Mouse (Mus musculus): ENCODE data around the gene Cabp1.

Cabp1 gene

GRCm38 (mm10) chr5:115193669-115194625 is at the start of gene Cabp1:
Cabp1 (minus strand) TSS chr5:115194381.
- no peak for DNase-seq (ENCODE audit: low read depth, low spot score)

- DNase-seq (ENCODE audit: low read depth, low spot score): no peak
Observed at GRCm38 (mm10) chr5:115240191-115240590, 46.0 kb upstream of the Cabp1 start.

DNA sequence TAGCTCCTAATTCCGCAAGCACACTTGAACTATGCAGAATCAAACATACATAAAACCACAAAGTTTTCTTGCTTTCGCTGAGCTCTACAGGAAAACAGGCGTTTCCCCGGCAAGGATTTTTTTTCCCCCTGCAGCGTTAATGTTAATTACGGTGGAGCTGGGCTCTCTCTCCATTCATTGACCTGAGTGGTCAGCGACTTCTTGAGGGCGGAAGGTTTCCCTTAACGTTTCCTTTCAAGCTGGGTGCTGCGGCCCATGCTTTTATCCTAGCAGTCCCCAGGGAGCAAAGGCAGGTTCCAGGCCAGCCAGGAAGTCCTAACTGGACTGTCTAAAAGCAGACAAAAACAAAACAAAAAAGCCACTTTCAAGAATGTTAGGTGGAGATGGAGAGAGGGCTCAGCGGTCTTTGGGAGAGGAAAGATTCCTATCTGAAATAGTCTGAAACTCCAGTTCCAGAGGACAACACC is 44.6 kb upstream of the Cabp1 start:
- DNase-seq (ENCODE audit: low read depth, low spot score): no peak

GRCm38 (mm10) chr5:115237803-115238728 is 43.9 kb upstream of the Cabp1 start:
- DNase-seq (ENCODE audit: low read depth, low spot score): peak; percentile 89

- peak; percentile 76 for DNase-seq (ENCODE audit: low read depth, low spot score)
Observed at GRCm38 (mm10) chr5:115235786-115236263, 41.6 kb upstream of the Cabp1 start, which contains the start of gene Pop5. Pop5 (plus strand) TSS chr5:115235836.

DNA sequence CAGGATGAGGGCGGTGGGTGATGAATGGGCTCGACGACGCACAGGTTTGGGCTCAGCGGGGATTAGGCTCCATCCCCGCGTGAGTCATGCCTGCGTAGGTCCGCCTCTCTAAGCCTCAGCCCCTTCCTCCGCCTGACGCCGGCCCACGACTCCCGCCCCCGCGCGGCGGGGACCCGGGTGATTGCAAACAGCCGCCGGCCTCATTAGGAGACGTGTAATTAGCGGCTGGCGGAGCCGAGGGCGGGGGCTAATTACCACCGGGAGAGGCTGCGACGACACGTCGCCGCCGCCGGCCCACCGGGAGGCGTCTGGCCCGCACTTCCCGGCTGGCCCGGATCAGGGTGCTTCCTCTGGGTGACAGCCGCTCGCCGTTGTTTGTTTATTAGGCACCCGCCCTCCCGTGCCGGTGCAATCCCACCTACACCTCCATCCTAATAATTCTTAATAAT is 41.2 kb upstream of the Cabp1 start:
- no peak for DNase-seq (ENCODE audit: low read depth, low spot score)

- no peak for DNase-seq (ENCODE audit: low read depth, low spot score)
Observed at GRCm38 (mm10) chr5:115234519-115234918, 40.3 kb upstream of the Cabp1 start.

DNA sequence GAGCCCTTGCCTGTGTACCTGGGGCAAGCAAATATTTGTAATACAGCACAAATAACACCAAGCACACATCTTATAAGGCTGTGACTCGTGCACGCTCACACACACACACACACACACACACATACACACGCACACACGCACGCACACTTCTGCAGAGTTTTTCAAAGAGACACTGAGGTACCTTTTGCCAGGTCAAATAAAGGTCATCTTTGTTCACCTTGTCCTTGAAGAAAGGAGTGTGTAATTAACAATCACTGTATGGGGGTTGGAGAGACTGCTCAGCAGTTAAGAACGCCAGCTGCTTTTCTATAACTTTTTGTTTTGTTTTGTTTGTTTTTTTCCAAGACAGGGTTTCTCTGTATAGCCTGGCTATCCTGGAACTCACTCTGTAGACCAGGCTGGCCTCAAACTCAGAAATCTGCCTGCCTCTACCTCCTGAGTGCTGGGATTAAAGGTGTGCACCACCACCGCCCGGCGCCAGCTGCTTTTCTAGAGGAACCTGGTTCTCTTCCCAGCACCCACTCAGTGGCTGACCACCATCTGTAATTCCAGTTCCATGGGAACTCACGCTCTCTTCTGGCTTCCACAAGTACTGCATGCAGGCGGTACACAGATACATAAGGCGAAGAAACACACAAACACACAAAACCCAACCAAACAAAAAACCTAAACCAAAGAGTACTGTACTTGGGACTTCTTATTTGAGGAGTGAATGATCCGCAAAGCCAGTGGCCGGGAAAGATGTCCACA is 39.0 kb upstream of the Cabp1 start:
- DNase-seq (ENCODE audit: low read depth, low spot score): no peak

DNA sequence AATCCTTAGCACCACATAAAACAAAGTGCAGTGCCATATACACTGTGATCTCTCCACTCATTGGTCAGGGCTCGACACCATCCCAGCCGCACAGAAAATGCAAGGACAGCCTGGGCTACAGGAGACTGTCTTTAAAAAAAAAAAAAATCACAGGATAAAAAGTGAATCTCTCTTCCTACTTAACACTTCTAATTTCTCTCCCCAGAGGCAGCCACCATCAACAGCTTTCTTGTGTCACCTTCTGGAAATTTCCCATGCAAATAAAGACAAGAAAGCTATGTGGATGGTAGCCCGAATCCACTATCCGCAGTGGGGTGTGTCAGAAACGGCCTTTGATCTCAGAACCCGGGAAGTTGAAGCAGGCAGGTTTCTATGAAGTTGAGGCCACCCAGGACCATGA is 38.3 kb upstream of the Cabp1 start:
- no peak for DNase-seq (ENCODE audit: low read depth, low spot score)

- no peak for DNase-seq (ENCODE audit: low read depth, low spot score)
Observed at GRCm38 (mm10) chr5:115231552-115232120, 37.5 kb upstream of the Cabp1 start.

DNA sequence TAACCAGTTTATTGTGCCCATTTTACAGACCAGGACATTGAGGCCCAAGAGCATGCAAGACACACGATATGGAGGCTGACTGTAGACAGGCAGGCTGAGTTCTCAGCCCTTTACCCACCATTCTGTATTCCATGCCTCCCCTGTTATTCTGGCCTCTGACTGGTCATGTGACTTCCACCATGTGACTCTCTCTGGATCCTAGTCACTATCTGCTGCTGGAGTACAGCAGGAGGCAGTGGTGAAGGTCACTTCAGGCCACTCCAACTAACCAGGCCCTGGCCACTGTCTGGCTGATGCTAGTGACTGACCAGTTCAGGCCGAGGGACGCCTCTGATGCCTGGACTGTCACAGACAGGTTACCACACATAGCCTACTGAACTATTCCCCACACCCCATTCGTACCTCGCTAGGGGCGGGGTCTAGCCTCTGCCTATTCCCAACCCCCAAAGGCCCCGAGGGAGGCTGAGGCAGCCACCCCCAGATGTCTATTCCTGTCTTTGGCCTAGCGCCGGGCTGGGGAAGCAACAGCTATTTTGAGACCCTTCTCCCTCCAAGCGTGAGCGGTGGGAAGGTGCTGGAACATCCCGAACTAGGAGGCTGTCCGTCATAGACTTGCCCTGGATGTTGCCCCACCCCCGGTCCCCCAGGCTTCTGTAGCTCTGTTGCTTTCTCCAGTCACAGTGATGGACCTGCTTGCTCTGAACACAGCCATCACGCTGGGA is 36.8 kb upstream of the Cabp1 start:
- no peak for DNase-seq (ENCODE audit: low read depth, low spot score)

DNA sequence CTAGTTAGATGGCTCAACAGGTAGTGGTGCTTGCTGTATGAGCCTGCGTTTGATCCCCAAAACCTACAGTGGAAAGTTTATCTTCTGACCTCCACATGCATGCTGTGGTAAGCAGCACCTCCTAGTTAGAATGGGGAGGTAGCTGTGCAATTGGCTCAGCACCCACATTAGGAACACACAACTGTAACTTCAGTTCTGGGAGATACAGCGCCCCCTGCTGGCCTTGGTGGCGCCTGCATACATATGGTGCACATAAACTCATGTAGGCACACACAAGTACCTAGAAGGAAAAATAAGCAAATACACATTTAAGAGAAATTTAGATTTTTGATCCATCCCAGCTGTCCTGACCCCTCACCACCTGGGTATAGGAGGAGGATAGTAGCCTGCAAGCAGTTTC is 28.3 kb upstream of the Cabp1 start:
- DNase-seq (ENCODE audit: low read depth, low spot score): no peak

DNA sequence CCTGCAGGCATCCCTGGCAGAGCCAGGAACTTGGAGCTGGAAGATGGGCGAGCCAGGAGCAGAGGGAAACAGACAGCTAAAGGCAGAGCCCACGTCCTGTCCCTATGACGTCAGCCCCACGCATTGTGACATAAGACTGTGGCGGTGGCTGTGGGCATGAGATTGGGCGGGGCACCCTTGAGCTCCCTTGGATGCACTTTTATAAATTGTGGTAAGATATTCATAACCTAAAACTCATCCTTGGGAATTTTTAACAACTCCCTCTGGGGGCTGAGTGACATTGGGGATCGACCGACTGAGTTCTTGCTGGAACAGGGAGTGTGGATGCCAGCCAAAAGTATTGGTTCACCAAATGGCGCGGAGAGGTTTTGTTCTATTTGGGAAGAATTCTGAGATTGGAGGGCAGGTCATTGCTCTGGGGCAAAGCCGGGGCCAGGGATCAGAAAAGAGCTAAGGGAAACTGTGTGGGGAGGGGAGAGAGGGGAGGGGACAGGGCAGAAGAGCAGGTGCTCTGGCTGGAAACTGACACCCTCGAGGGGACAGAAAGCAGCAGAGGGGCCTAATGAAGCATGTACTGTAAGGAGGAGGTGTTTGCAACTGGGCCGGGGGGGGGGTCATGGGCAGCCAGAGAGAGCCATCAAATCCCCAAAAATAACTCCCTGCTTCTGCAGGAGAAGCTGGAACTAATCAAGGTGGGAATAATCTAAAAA is 26.9 kb upstream of the Cabp1 start:
- DNase-seq (ENCODE audit: low read depth, low spot score): no peak

DNA sequence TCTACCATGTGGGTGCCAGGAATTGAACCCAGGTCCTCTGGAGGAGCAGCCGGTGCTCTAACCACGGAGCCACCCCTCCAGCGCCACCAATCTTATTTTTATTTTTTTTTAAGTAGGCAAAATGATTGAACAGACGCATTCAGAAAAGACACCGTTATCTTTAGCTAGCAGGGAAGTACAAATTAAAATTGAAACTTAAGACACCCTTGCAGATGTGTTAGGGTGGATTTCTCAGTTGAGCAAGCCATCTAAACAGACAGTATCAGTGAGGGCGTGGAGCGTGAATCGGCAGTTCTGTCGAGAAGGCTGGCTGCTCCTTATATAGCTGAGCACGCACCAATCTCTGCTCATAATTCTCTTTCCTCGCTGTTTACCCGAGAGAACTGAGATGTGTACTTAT is 23.8 kb upstream of the Cabp1 start:
- no peak for DNase-seq (ENCODE audit: low read depth, low spot score)

DNA sequence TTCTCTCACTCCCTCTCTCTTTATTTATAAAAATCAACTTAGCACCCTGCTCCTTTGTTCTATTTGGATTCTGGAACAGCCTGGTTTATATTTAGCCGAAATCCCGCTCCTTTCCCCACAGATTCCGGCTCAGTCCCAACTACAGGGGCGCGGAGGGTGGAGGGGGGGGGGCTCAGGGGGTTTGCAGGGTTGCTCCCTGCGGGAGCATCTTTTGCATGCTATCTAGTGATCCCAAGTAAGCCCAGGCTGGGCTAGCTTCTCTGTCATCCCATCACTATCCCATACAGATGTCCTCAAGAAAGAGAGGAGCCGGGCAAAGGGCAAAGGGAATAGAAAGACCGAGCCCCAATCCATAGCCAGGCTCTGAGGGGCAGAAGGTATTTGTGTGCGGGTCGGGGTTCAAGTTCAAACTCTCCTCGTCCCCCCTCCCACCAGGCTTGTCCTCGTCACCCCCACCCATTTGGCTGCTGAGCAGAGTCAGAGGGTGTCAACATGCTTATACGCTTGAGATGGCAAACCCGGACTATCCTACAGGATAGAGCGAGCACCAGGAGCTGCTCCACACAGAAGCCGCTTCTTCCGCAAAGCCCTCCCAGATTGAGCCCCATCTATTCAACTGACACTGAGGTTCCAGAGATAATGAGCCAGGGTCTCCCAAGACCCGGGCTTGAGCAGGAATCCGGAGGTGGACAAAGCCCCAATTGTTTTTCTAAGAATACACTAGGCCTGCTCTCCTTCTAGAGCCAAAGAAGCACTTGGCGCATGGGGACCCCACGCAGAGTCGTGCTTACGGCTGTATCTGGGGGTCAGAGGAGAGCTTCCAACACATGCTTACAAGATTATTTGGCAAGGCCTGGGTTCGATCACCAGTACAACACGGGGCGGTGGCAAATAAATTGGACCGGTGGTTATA is 21.3 kb upstream of the Cabp1 start:
- no peak for DNase-seq (ENCODE audit: low read depth, low spot score)

DNA sequence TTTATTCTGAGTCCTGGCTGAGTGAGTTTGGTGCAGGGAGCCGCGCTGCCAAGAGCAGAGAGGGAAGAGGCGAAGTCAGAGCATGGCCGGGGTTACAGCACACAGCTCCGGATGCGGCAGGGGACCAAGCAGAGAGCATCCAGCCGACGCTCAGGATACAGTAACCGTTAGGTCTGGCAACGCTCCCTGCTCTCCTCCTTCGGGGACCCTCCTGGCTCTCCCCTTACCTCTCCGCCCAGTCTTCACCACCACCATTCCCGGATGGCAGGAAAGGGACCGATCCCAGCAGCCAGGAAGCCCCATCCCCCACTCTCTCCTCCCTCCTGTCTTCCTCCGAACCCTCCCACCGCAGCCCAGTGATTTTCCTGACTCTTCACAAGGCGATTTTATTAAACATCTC is 20.7 kb upstream of the Cabp1 start:
- no peak for DNase-seq (ENCODE audit: low read depth, low spot score)

DNA sequence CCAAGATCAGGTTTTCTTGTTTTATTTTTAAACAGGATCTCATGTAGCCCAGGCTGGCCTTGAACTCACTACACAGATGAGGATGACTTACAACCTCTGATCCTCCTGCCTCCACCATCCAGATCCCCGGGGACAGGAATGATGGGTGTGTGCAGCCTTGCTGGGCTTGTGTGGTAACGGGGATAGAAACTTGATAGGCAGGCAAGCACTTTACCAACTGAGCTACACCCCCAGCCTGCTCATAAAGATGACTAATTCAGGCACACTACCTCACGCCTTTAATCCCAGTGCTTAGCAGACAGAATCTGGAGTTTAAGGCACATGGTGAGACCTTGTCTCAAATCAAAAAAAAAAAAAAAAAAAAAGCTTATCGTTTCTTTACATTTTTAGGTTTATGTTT is 18.7 kb upstream of the Cabp1 start:
- no peak for DNase-seq (ENCODE audit: low read depth, low spot score)

- no peak for DNase-seq (ENCODE audit: low read depth, low spot score)
Observed at GRCm38 (mm10) chr5:115212451-115212850, 18.3 kb upstream of the Cabp1 start.

Data from embryo, embryonic 11.5 days (tissue).